Mouse (Mus musculus) spleen, adult 2 months (tissue): ENCODE results near the gene Cd96. TPM values are rescaled to one million over a fixed set of nuclear protein-coding genes. Genes with fewer than 3 reads are reported as not detected.

ENCODE experiments used
- DNase-seq, 2 experiments: peaks; one replicate each; pipeline versions ENCODE4 v3.0.0 to v3.0.0-alpha.2; 2012 to 2021; ENCODE audit warnings: low spot score in 2 of 2, low read depth in 1 of 2
- H3K27ac ChIP-seq: fragments of 200-500 bp; 2 replicates; pipeline ENCODE4 v1.5.1; 2012; ENCODE audit warnings: low read length, inconsistent platforms; ENCODE audit not compliant: insufficient read depth
- H3K27me3 ChIP-seq: fragments of 200-500 bp; 2 replicates; pipeline ENCODE4 v1.6.1; 2012; ENCODE audit warnings: mild to moderate bottlenecking, moderate library complexity, low read length, inconsistent platforms; ENCODE audit not compliant: control insufficient read depth, insufficient read depth
- H3K36me3 ChIP-seq: fragments of 200-500 bp; 2 replicates; pipeline ENCODE4 v1.6.1; 2012; ENCODE audit warnings: mild to moderate bottlenecking, low read length, inconsistent platforms; ENCODE audit not compliant: control insufficient read depth, insufficient read depth
- H3K4me1 ChIP-seq: fragments of 200-500 bp; 2 replicates; pipeline ENCODE4 v1.6.1; 2011; ENCODE audit warnings: inconsistent platforms; ENCODE audit not compliant: control insufficient read depth, insufficient read depth, insufficient read length
- H3K4me3 ChIP-seq: fragments of 200-500 bp; 2 replicates; pipeline ENCODE4 v1.5.1; 2011; ENCODE audit warnings: mild to moderate bottlenecking, inconsistent platforms; ENCODE audit not compliant: insufficient read depth, insufficient read length; ENCODE audit errors: extremely low read depth
- CTCF ChIP-seq: fragments of 200-500 bp; IDR thresholded peaks from 2 replicates; pipeline ENCODE4 v1.5.1; 2011; ENCODE audit warnings: mild to moderate bottlenecking, inconsistent platforms; ENCODE audit not compliant: insufficient read depth, insufficient read length, insufficient replicate concordance; ENCODE audit errors: extremely low read depth
- POLR2A ChIP-seq: fragments of 200-500 bp; IDR thresholded peaks from 2 replicates; pipeline ENCODE4 v1.6.1; 2011; ENCODE audit warnings: low read depth, low read length, inconsistent platforms
- WGBS: fragments of 180-500 bp; shearing (Covaris S2); methylation state at CpG from one replicate; pipeline ENCODE4 v1.1.7; 2018; 5-methylcytosine and 5-hydroxymethylcytosine counted together
- polyA plus RNA-seq: library from polyadenylated mRNA; depleted of rRNA; stranded (reverse); fragments of >200 nt; gene quantifications from 2 replicates; pipeline ENCODE4 v1.2.3, GENCODE M21; 2012

The Cd96 gene
- polyA plus RNA-seq, 1 experiment: 4.7 TPM

DNA sequence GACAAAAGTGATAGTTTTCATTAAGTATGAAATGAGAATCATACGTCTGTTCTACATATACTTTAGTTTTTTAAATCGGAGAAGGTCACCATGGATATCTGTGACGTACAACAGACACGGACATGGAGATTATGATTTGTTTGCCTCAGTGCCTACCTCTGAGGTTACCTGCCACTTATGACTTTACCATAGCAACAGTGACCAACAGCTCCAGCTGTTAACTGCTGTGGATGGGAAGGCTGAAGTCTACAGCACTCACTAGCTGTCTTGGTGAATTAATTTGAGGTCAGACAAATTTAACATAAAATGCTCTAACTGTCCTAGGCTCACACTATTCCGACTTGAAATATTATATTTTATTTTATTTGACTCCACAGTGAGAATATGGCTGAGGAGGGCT, 56.8 kb downstream of the Cd96 start:
- no peak for DNase-seq
- Histone ChIP-seq H3K27ac (no peak overlapping the region), H3K27me3 (no peaks in the 10 kb centered on the region), H3K4me1 (no peaks in the 10 kb centered on the region), H3K36me3 (no peaks in the 10 kb centered on the region), H3K4me3 (no peak overlapping the region)
- WGBS: 94% methylated on average over 5 of the region's 5 CpGs
- TF ChIP-seq CTCF (no peak), POLR2A (no peak)

DNA sequence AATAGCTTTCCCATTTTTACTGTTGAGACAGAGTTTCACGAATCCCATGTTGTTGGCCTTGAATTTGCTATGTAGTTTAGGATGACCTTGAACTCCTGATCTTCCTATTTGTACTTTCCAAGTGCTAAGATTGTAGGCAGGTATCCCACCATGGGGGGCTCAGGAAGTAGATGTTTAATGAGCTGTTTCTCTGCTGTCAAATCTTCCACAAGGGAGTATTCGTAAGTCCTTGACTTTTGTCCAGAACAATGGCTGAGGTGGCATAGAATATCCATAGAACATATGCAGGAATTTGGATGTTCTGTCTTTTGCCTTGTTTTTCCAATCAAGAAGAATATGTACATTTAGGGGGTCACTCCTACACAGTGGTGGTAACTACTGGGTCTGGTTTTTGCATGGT, 73.1 kb downstream of the Cd96 start:
- no peaks in the 10 kb centered on the region for H3K27me3 ChIP-seq
- no peaks in the 10 kb centered on the region for H3K4me1 ChIP-seq
- WGBS: 87% methylated on average over 2 of the region's 2 CpGs
- no peak for DNase-seq
- no peaks in the 10 kb centered on the region for H3K36me3 ChIP-seq
- H3K4me3 ChIP-seq: no peak overlapping the region
- no peak overlapping the region for H3K27ac ChIP-seq
- TF ChIP-seq POLR2A (no peak), CTCF (no peak)

DNA sequence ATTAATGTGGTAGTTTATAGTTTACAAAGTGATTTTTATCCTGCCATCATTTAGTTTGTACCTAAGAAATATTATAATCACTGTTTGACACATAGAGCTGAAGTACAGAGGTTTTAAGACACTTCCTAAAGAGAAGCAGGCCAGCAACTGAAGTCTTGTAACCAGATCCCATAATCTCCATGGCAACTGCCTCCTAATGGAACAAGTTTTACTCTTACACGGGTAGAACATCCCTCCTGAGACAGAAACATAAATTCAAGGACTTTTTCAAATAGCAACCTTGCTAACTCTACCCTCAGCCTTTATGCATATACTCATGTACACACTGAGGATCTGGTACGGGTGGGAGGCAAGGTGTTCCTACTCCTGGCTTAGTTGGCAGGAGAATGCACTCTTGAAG, 83.8 kb downstream of the Cd96 start:
- WGBS: 77% methylated on average over 2 of the region's 2 CpGs
- no peaks in the 10 kb centered on the region for H3K36me3 ChIP-seq
- no peak overlapping the region for H3K27ac ChIP-seq
- TF ChIP-seq POLR2A (no peak), CTCF (no peak)
- H3K4me1 ChIP-seq: no peaks in the 10 kb centered on the region
- no peaks in the 10 kb centered on the region for H3K27me3 ChIP-seq
- no peak for DNase-seq
- no peak overlapping the region for H3K4me3 ChIP-seq

- WGBS: 78% methylated on average over 9 of the region's 9 CpGs
- no peaks in the 10 kb centered on the region for H3K36me3 ChIP-seq
- no peak overlapping the region for H3K4me3 ChIP-seq
- no peaks in the 10 kb centered on the region for H3K4me1 ChIP-seq
- no peaks in the 10 kb centered on the region for H3K27me3 ChIP-seq
- no peak overlapping the region for H3K27ac ChIP-seq
- TF ChIP-seq CTCF: no peak
- TF ChIP-seq POLR2A: no peak
- DNase-seq: no peak
These were observed 86.2 kb downstream of the Cd96 start for GRCm38 (mm10) chr16:46033896-46034295.

GRCm38 (mm10) chr16:46022958-46023491, 97.0 kb downstream of the Cd96 start:
- H3K4me1 ChIP-seq: peaks cover 3% of the 10 kb centered on the region; the same call in 1 of the 2 replicates
- TF ChIP-seq POLR2A (no peak), CTCF (no peak)
- no peak for DNase-seq
- no peaks in the 10 kb centered on the region for H3K27me3 ChIP-seq
- no peak overlapping the region for H3K4me3 ChIP-seq
- WGBS: 72% methylated on average over 5 of the region's 5 CpGs
- no peak overlapping the region for H3K27ac ChIP-seq
- H3K36me3 ChIP-seq: no peaks in the 10 kb centered on the region

DNA sequence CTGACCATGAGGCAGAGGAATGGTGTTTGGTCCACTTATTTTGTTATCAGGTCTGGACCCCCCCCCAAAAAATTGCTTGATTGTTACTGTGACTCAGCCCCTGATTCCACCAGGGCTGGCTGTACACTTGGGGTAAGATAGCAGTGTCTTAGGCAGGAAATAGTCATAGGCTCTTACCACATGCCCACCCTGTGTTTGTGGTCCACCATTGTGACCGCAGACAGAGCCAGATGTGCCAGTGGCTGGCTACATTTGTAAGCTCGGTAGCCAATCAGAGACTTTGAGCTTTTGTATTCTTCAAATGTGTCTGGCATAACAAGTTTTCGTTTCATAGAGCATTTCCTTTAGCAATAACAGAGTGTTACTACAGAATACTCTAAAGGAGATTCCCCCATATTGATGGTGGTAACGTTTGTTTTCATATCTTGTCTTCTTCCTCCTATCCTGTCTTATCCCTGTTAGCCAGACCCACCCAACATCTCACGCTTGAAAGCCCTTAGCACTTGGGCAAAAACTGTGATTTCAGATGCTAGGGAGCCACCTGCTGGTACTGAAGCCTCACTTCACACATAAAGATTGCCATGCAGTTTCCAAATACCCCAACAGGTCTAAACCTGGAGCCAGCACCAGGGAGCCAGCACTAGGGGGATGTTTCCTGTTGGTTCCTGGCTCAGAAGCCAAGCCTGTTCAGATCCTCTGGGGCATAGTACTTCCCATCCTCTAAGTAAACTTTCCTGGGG, 97.7 kb downstream of the Cd96 start:
- no peaks in the 10 kb centered on the region for H3K36me3 ChIP-seq
- H3K27me3 ChIP-seq: no peaks in the 10 kb centered on the region
- no peak overlapping the region for H3K4me3 ChIP-seq
- H3K27ac ChIP-seq: no peak overlapping the region
- H3K4me1 ChIP-seq: peaks cover 3% of the 10 kb centered on the region; the same call in 1 of the 2 replicates
- 10% methylated on average over 5 of the region's 5 CpGs for WGBS
- peak; percentile 30 to 59 for DNase-seq
- no peak for TF ChIP-seq POLR2A
- TF ChIP-seq CTCF: peak; percentile 75; the same call in 1 of the 2 replicates

- H3K27ac ChIP-seq: no peak overlapping the region
- WGBS: 90% methylated on average over 2 of the region's 2 CpGs
- no peak overlapping the region for H3K4me3 ChIP-seq
- no peak for DNase-seq
- no peaks in the 10 kb centered on the region for H3K27me3 ChIP-seq
- H3K4me1 ChIP-seq: no peaks in the 10 kb centered on the region; the same call in 1 of the 2 replicates
- TF ChIP-seq CTCF: no peak
- no peak for TF ChIP-seq POLR2A
- no peaks in the 10 kb centered on the region for H3K36me3 ChIP-seq
These were observed 98.7 kb downstream of the Cd96 start for GRCm38 (mm10) chr16:46021302-46021701.
